Mouse (Mus musculus) heart, adult 18-20 months (tissue): ENCODE results near the gene Wfdc18. TPM values are rescaled to one million over a fixed set of nuclear protein-coding genes. Genes with fewer than 3 reads are reported as not detected.
A peak's percentile ranks its signal among the peaks of the same experiment; 100 is the strongest.

ENCODE experiments used
- DNase-seq, 2 experiments: peaks; one replicate each; pipeline ENCODE4 v3.0.0; 2021 to 2022; ENCODE audit warnings: mixed read lengths in 1 of 2
- total RNA-seq, 2 experiments: library from RNA; stranded (reverse); gene quantifications; 2 replicates each; pipeline ENCODE4 v1.2.3; 2021

The Wfdc18 gene
- total RNA-seq, 2 experiments from 2014 or later, result not detected

DNA sequence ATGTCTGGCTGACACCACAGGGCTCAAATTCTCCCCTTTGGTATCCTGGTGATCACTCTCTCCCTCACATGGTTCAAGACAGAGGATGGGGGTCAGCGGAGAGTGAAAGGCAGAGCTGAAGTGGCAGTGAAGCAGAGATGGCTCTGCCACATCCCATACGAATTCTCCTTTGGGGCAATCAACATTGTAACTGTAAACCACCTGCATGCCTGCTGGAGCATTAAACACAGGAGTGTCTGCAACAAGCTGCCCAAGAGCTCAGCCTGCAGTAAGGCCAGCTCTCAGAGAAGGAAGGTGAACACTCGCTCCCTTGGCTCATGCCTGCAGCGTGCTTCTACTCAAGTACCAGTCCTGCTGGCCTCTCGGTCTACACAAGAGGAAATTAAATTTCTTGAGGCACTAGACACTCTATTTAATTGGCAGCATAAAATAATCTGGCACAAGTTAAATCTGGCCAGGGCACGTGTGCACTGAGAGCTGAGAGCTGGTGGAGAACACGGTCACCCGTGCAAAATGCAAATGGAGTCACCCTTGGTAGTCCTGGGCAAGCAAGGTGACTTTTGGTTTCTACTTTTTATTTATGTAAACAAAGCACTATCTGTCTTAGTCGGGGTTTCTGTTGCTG lies 34.0 kb downstream of the Wfdc18 start:
- DNase-seq, result no peak

DNA sequence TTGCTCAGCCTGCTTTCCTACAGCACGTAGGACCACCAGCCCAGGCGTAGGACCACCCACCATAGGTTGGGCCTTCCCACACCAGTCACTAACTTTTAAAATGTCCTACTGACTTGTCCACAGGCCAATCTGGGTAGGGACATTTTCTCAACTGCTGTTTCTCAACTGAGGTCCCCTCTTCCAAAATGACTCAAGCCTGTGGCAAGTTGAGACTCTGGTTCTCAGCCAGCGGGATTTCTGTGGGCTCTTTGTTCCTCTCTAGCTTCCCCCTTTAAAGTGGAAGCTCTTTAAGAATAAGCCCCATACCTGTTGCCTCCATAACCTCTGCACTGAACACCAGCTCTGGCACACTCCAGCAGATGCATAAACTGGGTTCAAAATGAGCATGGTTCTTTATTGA lies 34.7 kb downstream of the Wfdc18 start:
- no peak for DNase-seq

GRCm38 (mm10) chr11:83746152-83746551 lies 37.3 kb downstream of the Wfdc18 start:
- peak in 1 of 2 experiments; percentile 13 for DNase-seq

GRCm38 (mm10) chr11:83746681-83747080 lies 37.9 kb downstream of the Wfdc18 start, which contains the start of gene Wfdc21:
Gene Wfdc21 (plus strand): TSS chr11:83746940.
- DNase-seq, result no peak

DNA sequence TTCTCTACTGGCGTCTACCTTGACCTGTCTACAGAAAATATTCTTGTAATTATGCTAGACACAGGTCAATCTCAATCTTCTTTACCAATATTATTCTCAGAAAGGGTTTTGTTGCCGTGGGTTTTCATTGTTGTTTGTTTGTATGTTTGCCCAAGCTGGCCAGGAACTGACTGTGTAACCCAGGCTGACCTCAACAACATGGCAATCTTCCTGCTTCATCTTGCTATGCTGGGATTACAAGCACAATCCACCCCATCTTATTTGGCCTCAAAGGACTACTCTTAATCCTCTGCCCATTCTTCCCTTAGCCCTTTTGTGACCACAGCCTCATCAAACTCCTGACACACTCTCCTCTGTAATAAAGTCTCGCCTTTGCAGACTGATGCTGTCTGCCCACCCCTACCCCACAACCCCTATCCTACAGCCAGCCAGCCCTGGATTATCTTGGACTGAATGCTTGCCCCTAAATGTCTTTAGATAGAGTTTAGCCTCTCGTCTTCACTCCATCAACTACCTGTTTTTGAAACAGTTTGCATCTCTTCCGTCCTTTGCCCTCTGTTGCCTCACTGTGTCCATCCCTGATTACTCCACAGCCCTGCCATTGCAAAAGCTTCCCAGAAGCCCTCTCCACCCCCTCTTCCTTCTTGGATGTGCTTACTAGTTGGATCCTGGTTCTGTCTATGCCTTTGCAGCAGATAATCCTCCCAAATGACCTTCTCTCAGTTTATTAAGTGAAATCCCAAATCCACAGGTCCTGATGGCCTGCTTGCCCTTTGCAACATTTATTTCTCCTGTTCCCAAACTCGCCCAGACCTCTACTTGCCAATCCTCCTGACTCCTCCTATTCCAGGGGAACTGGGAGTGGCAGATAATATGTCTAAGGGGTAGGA lies 38.8 kb downstream of the Wfdc18 start:
- no peak for DNase-seq

DNA sequence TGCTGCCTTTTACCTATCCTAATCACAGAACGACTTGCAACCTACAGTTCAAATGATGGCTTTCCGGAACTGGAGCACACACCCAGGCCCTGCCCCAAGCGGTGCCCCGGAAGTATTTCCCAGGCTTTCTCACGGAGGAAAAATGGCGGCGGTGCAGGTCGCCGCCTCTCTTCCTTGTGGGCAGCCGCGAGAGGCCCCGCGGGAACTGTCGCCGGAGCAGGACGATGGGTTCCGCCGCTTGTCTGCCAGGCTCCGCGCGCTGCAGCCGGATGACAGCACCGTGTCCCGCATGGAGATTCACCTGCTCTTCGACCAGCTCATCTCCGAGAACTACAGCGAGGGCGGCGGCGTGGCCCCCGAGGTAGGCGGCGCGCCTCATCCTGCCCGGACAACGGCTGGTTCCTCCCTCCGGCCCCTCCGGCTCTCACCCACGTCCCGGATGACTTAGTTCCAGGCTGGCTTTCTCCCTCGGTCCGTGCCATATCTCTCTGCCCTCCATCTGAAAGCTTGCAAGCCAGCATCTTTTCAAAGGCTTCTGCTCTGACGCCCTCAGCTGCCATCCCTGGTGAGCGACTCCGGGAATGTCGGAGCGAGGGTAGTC lies 44.9 kb downstream of the Wfdc18 start, which contains the start of gene Heatr6:
TSS of gene Heatr6 (plus strand) at position 116 of the 601 bp plus-strand sequence.
- peak; percentile 91 to 92 for DNase-seq

- DNase-seq, result no peak
Measured at GRCm38 (mm10) chr11:83754227-83754626, 45.4 kb downstream of the Wfdc18 start.

Other genes with a start within 250 kb of the Wfdc18 start
- 1 to 10 TPM; 3.0 to 4.7 TPM for gene Mmp28, start 245.9 kb upstream of the Wfdc18 start, total RNA-seq
- 10 to 100 TPM; 34.2 to 41.5 TPM for gene Taf15, start 235.9 kb upstream of the Wfdc18 start, total RNA-seq
- under 1 TPM in 1 of 2 experiments, not detected in 1; 0.26 TPM for gene Heatr9, start 186.8 kb upstream of the Wfdc18 start, total RNA-seq
- gene Ccl5, start 178.5 kb upstream of the Wfdc18 start, total RNA-seq, result 10 to 100 TPM in 1 of 2 experiments, 1 to 10 TPM in 1; 2.6 to 10.5 TPM
- gene Ccl9, start 130.4 kb upstream of the Wfdc18 start, total RNA-seq, result 1 to 10 TPM; 5.6 to 8.7 TPM
- gene Ccl6, start 115.9 kb upstream of the Wfdc18 start, total RNA-seq, result 10 to 100 TPM; 11.8 to 13.3 TPM
- gene Rpl9-ps1, start 63.4 kb upstream of the Wfdc18 start, total RNA-seq, result not detected
- not detected for gene Ccl3, start 59.7 kb upstream of the Wfdc18 start, total RNA-seq
- not detected for gene Ccl4, start 46.4 kb upstream of the Wfdc18 start, total RNA-seq
- gene Wfdc17, start 5.0 kb upstream of the Wfdc18 start, total RNA-seq, result 1 to 10 TPM; 3.8 to 4.1 TPM
- not detected for gene Wfdc21, start 37.9 kb downstream of the Wfdc18 start, total RNA-seq
- 1 to 10 TPM; 5.5 to 6.5 TPM for gene Heatr6, start 44.7 kb downstream of the Wfdc18 start, total RNA-seq
- gene Hnf1b, start 141.0 kb downstream of the Wfdc18 start, total RNA-seq, result under 1 TPM in 1 of 2 experiments, not detected in 1; 0.21 TPM
- gene Ddx52, start 233.0 kb downstream of the Wfdc18 start, total RNA-seq, result 10 to 100 TPM; 10.2 to 10.3 TPM